Mouse (Mus musculus) heart, embryonic 11.5 days (tissue): ENCODE measurements around the gene Pin1rt1. TPM values are rescaled to one million over a fixed set of nuclear protein-coding genes. Genes with fewer than 3 reads are reported as not detected.

Experiments used
- ATAC-seq: fragments of 200-750 bp; cut with Nextera tagmentation; replicated peaks from 2 replicates; pipeline ENCODE4 v1.8.0; 2017; ENCODE audit warnings: moderate library complexity; ENCODE audit not compliant: insufficient number of reproducible peaks, low FRiP score, low TSS enrichment
- H3K27ac ChIP-seq: fragments of 300-500 bp; sonication (generic); 2 replicates; pipeline ENCODE4 v1.5.1; 2014; ENCODE audit warnings: mild to moderate bottlenecking, low read depth, low read length
- H3K27me3 ChIP-seq: fragments of 300-500 bp; sonication (generic); 2 replicates; pipeline ENCODE4 v1.6.1; 2014; ENCODE audit warnings: mild to moderate bottlenecking, low read length, mixed read lengths; ENCODE audit not compliant: control insufficient read depth, insufficient read depth
- H3K36me3 ChIP-seq: fragments of 300-500 bp; sonication (generic); 2 replicates; pipeline ENCODE4 v1.6.1; 2014; ENCODE audit warnings: mild to moderate bottlenecking, low read length, moderate library complexity, mixed read lengths; ENCODE audit not compliant: control insufficient read depth, insufficient read depth
- H3K4me1 ChIP-seq: fragments of 300-500 bp; sonication (generic); 2 replicates; pipeline ENCODE4 v1.6.1; 2014; ENCODE audit warnings: low read length; ENCODE audit not compliant: control insufficient read depth, insufficient read depth
- H3K4me2 ChIP-seq: fragments of 300-500 bp; sonication (generic); 2 replicates; pipeline ENCODE4 v1.6.1; 2014; ENCODE audit warnings: mild to moderate bottlenecking, moderate library complexity
- H3K4me3 ChIP-seq: fragments of 300-500 bp; sonication (generic); 2 replicates; pipeline ENCODE4 v1.5.1; 2014; ENCODE audit warnings: low read depth, low read length
- H3K9ac ChIP-seq: fragments of 300-500 bp; sonication (generic); 2 replicates; pipeline ENCODE4 v1.6.1; 2014; ENCODE audit warnings: mild to moderate bottlenecking, low read depth, low read length, moderate library complexity
- H3K9me3 ChIP-seq: fragments of 300-500 bp; sonication (generic); replicated peaks from 2 replicates; pipeline ENCODE4 v1.6.1; 2016; ENCODE audit warnings: low read length; ENCODE audit not compliant: control insufficient read depth
- WGBS: fragments of 180-500 bp; shearing (Covaris S2); extraction: QIAGEN DNeasy Blood & Tissue Kit; methylation state at CpG from one replicate; pipeline ENCODE4 v1.1.7; 2014; ENCODE audit not compliant: insufficient replicate concordance; 5-methylcytosine and 5-hydroxymethylcytosine counted together
- polyA plus RNA-seq: library from polyadenylated mRNA; unstranded; fragments of >200 nt; fragmentation: Nextera tagmentation; extraction: Ambion mirVana; gene quantifications from 2 replicates; pipeline ENCODE4 v1.2.1, GENCODE M21; 2014

Pin1rt1 gene
- polyA plus RNA-seq, 1 experiment from 2014 or later, result not detected

DNA sequence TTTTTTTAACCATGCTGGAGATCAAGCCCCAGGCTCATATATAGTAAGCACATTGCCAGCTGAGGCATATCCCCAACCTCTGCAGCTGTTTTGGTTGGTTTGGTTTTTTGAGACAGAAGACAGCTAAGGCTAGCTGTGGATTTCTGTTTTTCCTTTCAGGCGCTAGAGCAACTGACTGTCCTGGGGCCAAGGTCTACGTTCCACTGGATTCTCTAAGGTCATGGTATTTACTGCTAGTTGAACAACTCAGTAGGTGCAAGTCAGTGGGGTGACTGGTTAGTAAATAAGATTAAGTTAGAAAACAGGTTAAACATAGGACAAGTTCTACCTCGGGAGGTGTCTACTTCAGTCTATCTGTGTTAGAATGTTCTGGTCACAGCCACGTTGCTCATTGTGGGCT is 31.4 kb downstream of the Pin1rt1 start:
- 78% methylated on average over 4 of the region's 4 CpGs for WGBS
- H3K9me3 ChIP-seq, result no peaks in the 10 kb centered on the region
- no peak overlapping the region for H3K4me3 ChIP-seq
- no peak overlapping the region; the same call in 1 of the 2 replicates for H3K4me2 ChIP-seq
- peaks cover 3% of the 10 kb centered on the region; the same call in 1 of the 2 replicates for H3K36me3 ChIP-seq
- no peaks in the 10 kb centered on the region for H3K4me1 ChIP-seq
- H3K27me3 ChIP-seq, result no peaks in the 10 kb centered on the region
- no peak overlapping the region for H3K9ac ChIP-seq
- no peak for ATAC-seq
- no peak overlapping the region for H3K27ac ChIP-seq

DNA sequence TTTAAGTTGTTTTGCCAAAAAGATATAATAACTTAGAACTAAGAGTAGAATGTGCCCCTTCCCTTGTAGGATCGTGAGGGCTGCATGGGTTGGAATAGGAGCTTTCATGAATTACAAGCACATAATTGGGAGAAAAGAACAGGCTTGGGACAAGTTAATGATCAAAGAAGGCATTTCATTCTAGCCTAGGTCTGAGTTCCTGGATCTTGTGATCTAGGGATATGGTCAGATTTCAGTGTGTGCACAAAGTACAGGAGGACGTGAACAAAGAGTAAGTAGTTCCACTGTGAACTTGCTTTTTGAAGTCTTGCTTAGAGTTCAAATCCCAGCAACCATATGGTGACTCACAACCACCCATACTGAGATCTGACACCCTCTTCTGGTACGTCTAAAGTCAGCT is 38.9 kb downstream of the Pin1rt1 start:
- Histone ChIP-seq H3K27ac (no peak overlapping the region), H3K4me3 (no peak overlapping the region), H3K27me3 (no peaks in the 10 kb centered on the region), H3K36me3 (no peaks in the 10 kb centered on the region; the same call in 1 of the 2 replicates), H3K4me1 (no peaks in the 10 kb centered on the region), H3K4me2 (no peak overlapping the region), H3K9ac (no peak overlapping the region), H3K9me3 (no peaks in the 10 kb centered on the region)
- no peak for ATAC-seq
- 77% methylated on average over 3 of the region's 3 CpGs for WGBS

- Histone ChIP-seq H3K9ac (no peak overlapping the region), H3K4me2 (no peak overlapping the region), H3K36me3 (0 out of 2 replicates have a peak, but pooled peaks cover 2% of the 10 kb centered on the region), H3K4me1 (no peaks in the 10 kb centered on the region), H3K4me3 (no peak overlapping the region), H3K27me3 (no peaks in the 10 kb centered on the region), H3K9me3 (no peaks in the 10 kb centered on the region), H3K27ac (no peak overlapping the region)
- ATAC-seq, result no peak
Observed at GRCm38 (mm10) chr2:104671724-104672123, 44.5 kb downstream of the Pin1rt1 start.

- no peaks in the 10 kb centered on the region for H3K9me3 ChIP-seq
- no peak overlapping the region for H3K9ac ChIP-seq
- H3K36me3 ChIP-seq, result peaks cover 8% of the 10 kb centered on the region
- H3K4me2 ChIP-seq, result no peak overlapping the region
- H3K4me1 ChIP-seq, result no peaks in the 10 kb centered on the region
- WGBS, result 77% methylated on average over 6 of the region's 6 CpGs
- no peak for ATAC-seq
- H3K4me3 ChIP-seq, result no peak overlapping the region
- H3K27me3 ChIP-seq, result no peaks in the 10 kb centered on the region
- no peak overlapping the region for H3K27ac ChIP-seq
Observed at GRCm38 (mm10) chr2:104669122-104669804, 46.9 kb downstream of the Pin1rt1 start.

Other genes with a start within 250 kb of the Pin1rt1 start
- 48.1 and 61.9 TPM in 2 replicates for gene Hipk3, start 221.9 kb downstream of the Pin1rt1 start, polyA plus RNA-seq
- 62.4 and 69.0 TPM in 2 replicates for gene Cstf3, start 125.9 kb downstream of the Pin1rt1 start, polyA plus RNA-seq
- gene Tcp11l1, start 4.2 kb downstream of the Pin1rt1 start, polyA plus RNA-seq, result 32.5 and 36.0 TPM in 2 replicates
- 3.0 and 3.6 TPM in 2 replicates for gene Depdc7, start 26.5 kb upstream of the Pin1rt1 start, polyA plus RNA-seq
- gene Qser1, start 100.4 kb upstream of the Pin1rt1 start, polyA plus RNA-seq, result 10.8 and 12.4 TPM in 2 replicates
- gene Prrg4, start 133.5 kb upstream of the Pin1rt1 start, polyA plus RNA-seq, result 0.44 and 0.47 TPM in 2 replicates
- gene Ccdc73, start 151.4 kb upstream of the Pin1rt1 start, polyA plus RNA-seq, result 4.7 and 7.9 TPM in 2 replicates